Mouse (Mus musculus) cerebellum, adult 2 months (tissue): Measurements from ENCODE around the gene Mpp2.

ENCODE experiments used
- CTCF ChIP-seq: fragments of 200-500 bp; IDR thresholded peaks from 2 replicates; pipeline ENCODE4 v1.5.1; 2011; ENCODE audit warnings: low read depth, mild to moderate bottlenecking, control low read depth, low read length, moderate library complexity, borderline replicate concordance; ENCODE audit not compliant: insufficient read depth
- POLR2A ChIP-seq: fragments of 200-500 bp; IDR thresholded peaks from 2 replicates; pipeline ENCODE4 v1.6.1; 2011; ENCODE audit warnings: low read length, control low read depth, borderline replicate concordance; ENCODE audit not compliant: insufficient read depth

- TF ChIP-seq POLR2A (peak; percentile 17; the same call in 1 of the 2 replicates), CTCF (peak; percentile 42; the same call in 1 of the 2 replicates)
Measured at GRCm38 (mm10) chr11:102027361-102028017, 60.8 kb downstream of the Mpp2 start.
